Mouse (Mus musculus): Measurements from ENCODE around the gene Dgki. TPM values are rescaled to one million over a fixed set of nuclear protein-coding genes. Genes with fewer than 3 reads are reported as not detected.

Dgki gene
- polyA plus RNA-seq, 1 experiment from 2014 or later, result 0.92 TPM

GRCm38 (mm10) chr6:36972494-36972893, 327.5 kb downstream of the Dgki start:
- Histone ChIP-seq H3K9me3 (ENCODE audit: control insufficient read depth, low read length) (no peaks in the 10 kb centered on the region), H3K36me3 (ENCODE audit: control insufficient read depth, insufficient read depth, low read length) (no peaks in the 10 kb centered on the region), H3K27me3 (replicated peaks; ENCODE audit: control insufficient read depth, insufficient read depth, low read length) (no peaks in the 10 kb centered on the region), H3K4me2 (ENCODE audit: low read length) (no peak overlapping the region), H3K4me1 (replicated peaks; ENCODE audit: control insufficient read depth, insufficient read depth, low read length) (no peaks in the 10 kb centered on the region), H3K4me3 (ENCODE audit: low read depth, low read length) (no peak overlapping the region), H3K27ac (ENCODE audit: low read depth) (no peak overlapping the region), H3K9ac (ENCODE audit: low read length) (no peak overlapping the region)
- ATAC-seq (replicated peaks; ENCODE audit: low FRiP score, low TSS enrichment, low read depth) (no peak), DNase-seq (ENCODE audit: low spot score) (no peak)
- 64% methylated on average over 1 of the region's 1 CpGs for WGBS

GRCm38 (mm10) chr6:36969249-36969885, 330.6 kb downstream of the Dgki start:
- no peaks in the 10 kb centered on the region for H3K4me1 ChIP-seq (replicated peaks; ENCODE audit: control insufficient read depth, insufficient read depth, low read length)
- no peaks in the 10 kb centered on the region for H3K27me3 ChIP-seq (replicated peaks; ENCODE audit: control insufficient read depth, insufficient read depth, low read length)
- 83% methylated on average over 5 of the region's 5 CpGs for WGBS
- H3K36me3 ChIP-seq (ENCODE audit: control insufficient read depth, insufficient read depth, low read length), result no peaks in the 10 kb centered on the region
- H3K27ac ChIP-seq (ENCODE audit: low read depth), result no peak overlapping the region
- ATAC-seq (replicated peaks; ENCODE audit: low FRiP score, low TSS enrichment, low read depth) (no peak), DNase-seq (ENCODE audit: low spot score) (no peak)
- H3K4me3 ChIP-seq (ENCODE audit: low read depth, low read length), result no peak overlapping the region
- no peak overlapping the region for H3K9ac ChIP-seq (ENCODE audit: low read length)
- H3K9me3 ChIP-seq (ENCODE audit: control insufficient read depth, low read length), result no peaks in the 10 kb centered on the region
- no peak overlapping the region for H3K4me2 ChIP-seq (ENCODE audit: low read length)

GRCm38 (mm10) chr6:36960658-36961057, 339.3 kb downstream of the Dgki start:
- Histone ChIP-seq H3K4me1 (replicated peaks; ENCODE audit: control insufficient read depth, insufficient read depth, low read length) (no peaks in the 10 kb centered on the region), H3K4me3 (ENCODE audit: low read depth, low read length) (no peak overlapping the region), H3K27ac (ENCODE audit: low read depth) (no peak overlapping the region), H3K27me3 (replicated peaks; ENCODE audit: control insufficient read depth, insufficient read depth, low read length) (no peaks in the 10 kb centered on the region), H3K9ac (ENCODE audit: low read length) (no peak overlapping the region), H3K36me3 (ENCODE audit: control insufficient read depth, insufficient read depth, low read length) (no peaks in the 10 kb centered on the region), H3K9me3 (ENCODE audit: control insufficient read depth, low read length) (no peaks in the 10 kb centered on the region), H3K4me2 (ENCODE audit: low read length) (no peak overlapping the region)
- no peak for DNase-seq (ENCODE audit: low spot score)
- 91% methylated on average over 4 of the region's 4 CpGs for WGBS
- no peak for ATAC-seq (replicated peaks; ENCODE audit: low FRiP score, low TSS enrichment, low read depth)

GRCm38 (mm10) chr6:36955293-36955692, 344.7 kb downstream of the Dgki start:
- DNase-seq (ENCODE audit: low spot score) (no peak), ATAC-seq (replicated peaks; ENCODE audit: low FRiP score, low TSS enrichment, low read depth) (no peak)
- Histone ChIP-seq H3K27me3 (replicated peaks; ENCODE audit: control insufficient read depth, insufficient read depth, low read length) (no peaks in the 10 kb centered on the region), H3K4me1 (replicated peaks; ENCODE audit: control insufficient read depth, insufficient read depth, low read length) (no peaks in the 10 kb centered on the region), H3K4me3 (ENCODE audit: low read depth, low read length) (no peak overlapping the region), H3K9ac (ENCODE audit: low read length) (no peak overlapping the region), H3K36me3 (ENCODE audit: control insufficient read depth, insufficient read depth, low read length) (no peaks in the 10 kb centered on the region), H3K4me2 (ENCODE audit: low read length) (no peak overlapping the region), H3K27ac (ENCODE audit: low read depth) (no peak overlapping the region), H3K9me3 (ENCODE audit: control insufficient read depth, low read length) (no peaks in the 10 kb centered on the region)
- WGBS, result 89% methylated on average over 4 of the region's 4 CpGs

- no peaks in the 10 kb centered on the region for H3K36me3 ChIP-seq (ENCODE audit: control insufficient read depth, insufficient read depth, low read length)
- no peak for DNase-seq (ENCODE audit: low spot score)
- no peak overlapping the region for H3K27ac ChIP-seq (ENCODE audit: low read depth)
- no peaks in the 10 kb centered on the region for H3K4me1 ChIP-seq (replicated peaks; ENCODE audit: control insufficient read depth, insufficient read depth, low read length)
- H3K27me3 ChIP-seq (replicated peaks; ENCODE audit: control insufficient read depth, insufficient read depth, low read length), result no peaks in the 10 kb centered on the region
- no peak for ATAC-seq (replicated peaks; ENCODE audit: low FRiP score, low TSS enrichment, low read depth)
- H3K4me3 ChIP-seq (ENCODE audit: low read depth, low read length), result no peak overlapping the region
- H3K9me3 ChIP-seq (ENCODE audit: control insufficient read depth, low read length), result no peaks in the 10 kb centered on the region
- 64% methylated on average over 3 of the region's 3 CpGs for WGBS
- no peak overlapping the region for H3K9ac ChIP-seq (ENCODE audit: low read length)
- H3K4me2 ChIP-seq (ENCODE audit: low read length), result no peak overlapping the region
Observed at GRCm38 (mm10) chr6:36950648-36951047, 349.3 kb downstream of the Dgki start.

GRCm38 (mm10) chr6:36947861-36948260, 352.1 kb downstream of the Dgki start:
- Histone ChIP-seq H3K27me3 (replicated peaks; ENCODE audit: control insufficient read depth, insufficient read depth, low read length) (no peaks in the 10 kb centered on the region), H3K27ac (ENCODE audit: low read depth) (no peak overlapping the region), H3K9me3 (ENCODE audit: control insufficient read depth, low read length) (no peaks in the 10 kb centered on the region), H3K4me1 (replicated peaks; ENCODE audit: control insufficient read depth, insufficient read depth, low read length) (no peaks in the 10 kb centered on the region), H3K4me3 (ENCODE audit: low read depth, low read length) (no peak overlapping the region), H3K4me2 (ENCODE audit: low read length) (no peak overlapping the region), H3K36me3 (ENCODE audit: control insufficient read depth, insufficient read depth, low read length) (no peaks in the 10 kb centered on the region), H3K9ac (ENCODE audit: low read length) (no peak overlapping the region)
- no peak for DNase-seq (ENCODE audit: low spot score)
- 89% methylated on average over 5 of the region's 5 CpGs for WGBS
- ATAC-seq (replicated peaks; ENCODE audit: low FRiP score, low TSS enrichment, low read depth), result no peak

GRCm38 (mm10) chr6:36937527-36937926, 362.5 kb downstream of the Dgki start:
- H3K27me3 ChIP-seq (replicated peaks; ENCODE audit: control insufficient read depth, insufficient read depth, low read length), result no peaks in the 10 kb centered on the region
- 33% methylated on average over 2 of the region's 2 CpGs for WGBS
- H3K4me1 ChIP-seq (replicated peaks; ENCODE audit: control insufficient read depth, insufficient read depth, low read length), result no peaks in the 10 kb centered on the region
- H3K4me3 ChIP-seq (ENCODE audit: low read depth, low read length), result no peak overlapping the region
- H3K4me2 ChIP-seq (ENCODE audit: low read length), result no peak overlapping the region
- no peaks in the 10 kb centered on the region for H3K9me3 ChIP-seq (ENCODE audit: control insufficient read depth, low read length)
- ATAC-seq (replicated peaks; ENCODE audit: low FRiP score, low TSS enrichment, low read depth), result no peak
- no peaks in the 10 kb centered on the region for H3K36me3 ChIP-seq (ENCODE audit: control insufficient read depth, insufficient read depth, low read length)
- no peak for DNase-seq (ENCODE audit: low spot score)
- no peak overlapping the region for H3K27ac ChIP-seq (ENCODE audit: low read depth)
- H3K9ac ChIP-seq (ENCODE audit: low read length), result no peak overlapping the region

GRCm38 (mm10) chr6:36936816-36937215, 363.2 kb downstream of the Dgki start:
- no peaks in the 10 kb centered on the region for H3K9me3 ChIP-seq (ENCODE audit: control insufficient read depth, low read length)
- no peaks in the 10 kb centered on the region for H3K4me1 ChIP-seq (replicated peaks; ENCODE audit: control insufficient read depth, insufficient read depth, low read length)
- H3K4me2 ChIP-seq (ENCODE audit: low read length), result no peak overlapping the region
- no peak for DNase-seq (ENCODE audit: low spot score)
- 95% methylated on average over 4 of the region's 4 CpGs for whole genome bisulfite sequencing
- H3K27ac ChIP-seq (ENCODE audit: low read depth), result no peak overlapping the region
- H3K36me3 ChIP-seq (ENCODE audit: control insufficient read depth, insufficient read depth, low read length), result no peaks in the 10 kb centered on the region
- no peak overlapping the region for H3K9ac ChIP-seq (ENCODE audit: low read length)
- ATAC-seq (replicated peaks; ENCODE audit: low FRiP score, low TSS enrichment, low read depth), result no peak
- H3K27me3 ChIP-seq (replicated peaks; ENCODE audit: control insufficient read depth, insufficient read depth, low read length), result no peaks in the 10 kb centered on the region
- no peak overlapping the region for H3K4me3 ChIP-seq (ENCODE audit: low read depth, low read length)

GRCm38 (mm10) chr6:36931473-36931872, 368.5 kb downstream of the Dgki start:
- Histone ChIP-seq H3K27me3 (replicated peaks; ENCODE audit: control insufficient read depth, insufficient read depth, low read length) (no peaks in the 10 kb centered on the region), H3K9me3 (ENCODE audit: control insufficient read depth, low read length) (no peaks in the 10 kb centered on the region), H3K4me3 (ENCODE audit: low read depth, low read length) (no peak overlapping the region), H3K9ac (ENCODE audit: low read length) (no peak overlapping the region), H3K36me3 (ENCODE audit: control insufficient read depth, insufficient read depth, low read length) (no peaks in the 10 kb centered on the region), H3K4me1 (replicated peaks; ENCODE audit: control insufficient read depth, insufficient read depth, low read length) (no peaks in the 10 kb centered on the region), H3K27ac (ENCODE audit: low read depth) (no peak overlapping the region), H3K4me2 (ENCODE audit: low read length) (no peak overlapping the region)
- 53% methylated on average over 4 of the region's 4 CpGs for WGBS
- ATAC-seq (replicated peaks; ENCODE audit: low FRiP score, low TSS enrichment, low read depth) (no peak), DNase-seq (ENCODE audit: low spot score) (no peak)

All from intestine, embryonic 14.5 days (tissue).